Mouse (Mus musculus): ENCODE measurements around the gene 1700019N19Rik. TPM values are rescaled to one million over a fixed set of nuclear protein-coding genes. Genes with fewer than 3 reads are reported as not detected.
A peak's percentile ranks its signal among the peaks of the same experiment; 100 is the strongest.

1700019N19Rik gene
- under 1 TPM in 1 of 2 experiments, not detected in 1; 0.37 TPM for total RNA-seq (2021)
- long read RNA-seq, result 0 reads

GRCm38 (mm10) chr19:58794284-58794683 is at the start of gene 1700019N19Rik:
1700019N19Rik (minus strand) TSS chr19:58794461.
- DNase-seq (ENCODE audit: low spot score in 2 of 2), result no peak

GRCm38 (mm10) chr19:58843606-58844005 is 49.3 kb upstream of the 1700019N19Rik start:
- DNase-seq (ENCODE audit: low spot score in 2 of 2), result no peak

- DNase-seq (ENCODE audit: low spot score in 2 of 2), result no peak
Measured at GRCm38 (mm10) chr19:58840721-58841271, 46.5 kb upstream of the 1700019N19Rik start.

GRCm38 (mm10) chr19:58839806-58840205 is 45.5 kb upstream of the 1700019N19Rik start:
- DNase-seq (ENCODE audit: low spot score in 2 of 2), result no peak

GRCm38 (mm10) chr19:58839345-58839744 is 45.1 kb upstream of the 1700019N19Rik start:
- DNase-seq (ENCODE audit: low spot score in 2 of 2), result no peak

- DNase-seq (ENCODE audit: low spot score in 2 of 2), result no peak
Measured at GRCm38 (mm10) chr19:58838706-58839105, 44.4 kb upstream of the 1700019N19Rik start.

- DNase-seq (ENCODE audit: low spot score in 2 of 2), result no peak
Measured at GRCm38 (mm10) chr19:58833639-58834180, 39.4 kb upstream of the 1700019N19Rik start.

GRCm38 (mm10) chr19:58832988-58833387 is 38.7 kb upstream of the 1700019N19Rik start:
- DNase-seq (ENCODE audit: low spot score in 2 of 2), result no peak

GRCm38 (mm10) chr19:58831280-58831922 is 37.1 kb upstream of the 1700019N19Rik start:
- no peak for DNase-seq (ENCODE audit: low spot score in 2 of 2)

- DNase-seq (ENCODE audit: low spot score in 2 of 2), result no peak
Measured at GRCm38 (mm10) chr19:58830182-58830581, 35.9 kb upstream of the 1700019N19Rik start.

- DNase-seq (ENCODE audit: low spot score in 2 of 2), result peak; percentile 75 to 76
Measured at GRCm38 (mm10) chr19:58829575-58829974, 35.3 kb upstream of the 1700019N19Rik start.

- DNase-seq (ENCODE audit: low spot score in 2 of 2), result no peak
Measured at GRCm38 (mm10) chr19:58827656-58828055, 33.4 kb upstream of the 1700019N19Rik start.

- DNase-seq (ENCODE audit: low spot score in 2 of 2), result no peak
Measured at GRCm38 (mm10) chr19:58824316-58824715, 30.1 kb upstream of the 1700019N19Rik start.

- DNase-seq (ENCODE audit: low spot score in 2 of 2), result no peak
Measured at GRCm38 (mm10) chr19:58823301-58823700, 29.0 kb upstream of the 1700019N19Rik start.

GRCm38 (mm10) chr19:58822454-58823200 is 28.4 kb upstream of the 1700019N19Rik start:
- DNase-seq (ENCODE audit: low spot score in 2 of 2), result peak in 1 of 2 experiments; percentile 56

GRCm38 (mm10) chr19:58818571-58819415 is 24.5 kb upstream of the 1700019N19Rik start:
- no peak for DNase-seq (ENCODE audit: low spot score in 2 of 2)

GRCm38 (mm10) chr19:58817398-58817797 is 23.1 kb upstream of the 1700019N19Rik start:
- no peak for DNase-seq (ENCODE audit: low spot score in 2 of 2)

- DNase-seq (ENCODE audit: low spot score in 2 of 2), result no peak
Measured at GRCm38 (mm10) chr19:58816453-58817041, 22.3 kb upstream of the 1700019N19Rik start.

GRCm38 (mm10) chr19:58815179-58815922 is 21.1 kb upstream of the 1700019N19Rik start:
- no peak for DNase-seq (ENCODE audit: low spot score in 2 of 2)

GRCm38 (mm10) chr19:58810536-58810935 is 16.3 kb upstream of the 1700019N19Rik start:
- no peak for DNase-seq (ENCODE audit: low spot score in 2 of 2)

All from layer of hippocampus, postnatal 10 days (tissue).